Mouse (Mus musculus) adrenal gland, postnatal 10 days (tissue): ENCODE results near the gene Ppp2r5e. TPM values are rescaled to one million over a fixed set of nuclear protein-coding genes. Genes with fewer than 3 reads are reported as not detected.

Experiments used
- DNase-seq: peaks from one replicate; pipeline ENCODE4 v3.0.0; 2021; ENCODE audit warnings: mixed read lengths
- total RNA-seq, 2 experiments: library from RNA; stranded (reverse); gene quantifications; 2 replicates each; pipeline ENCODE4 v1.2.3; 2021

Gene Ppp2r5e
- total RNA-seq, 2 experiments from 2014 or later, result 38.1 to 41.3 TPM

GRCm38 (mm10) chr12:75429685-75430396 lies 166.2 kb downstream of the Ppp2r5e start:
- no peak for DNase-seq

GRCm38 (mm10) chr12:75428719-75429118 lies 167.3 kb downstream of the Ppp2r5e start:
- no peak for DNase-seq

GRCm38 (mm10) chr12:75425882-75426281 lies 170.2 kb downstream of the Ppp2r5e start:
- DNase-seq, result no peak

- no peak for DNase-seq
Measured at GRCm38 (mm10) chr12:75424817-75425216, 171.2 kb downstream of the Ppp2r5e start.

- no peak for DNase-seq
Measured at GRCm38 (mm10) chr12:75424359-75424758, 171.7 kb downstream of the Ppp2r5e start.

GRCm38 (mm10) chr12:75416681-75417080 lies 179.4 kb downstream of the Ppp2r5e start, which contains the start of gene Gphb5:
Gene Gphb5 (minus strand): TSS chr12:75416781.
- no peak for DNase-seq

GRCm38 (mm10) chr12:75414991-75415390 lies 181.1 kb downstream of the Ppp2r5e start:
- DNase-seq, result no peak

GRCm38 (mm10) chr12:75412964-75413363 lies 183.1 kb downstream of the Ppp2r5e start:
- no peak for DNase-seq

Other genes starting within 250 kb of the Ppp2r5e start
- gene Gphb5, start 179.5 kb downstream of the Ppp2r5e start, total RNA-seq, result not detected
- gene Wdr89, start 73.3 kb upstream of the Ppp2r5e start, total RNA-seq, result 1 to 10 TPM; 4.8 to 8.3 TPM
- 10 to 100 TPM; 42.7 to 57.5 TPM for gene Sgpp1, start 139.5 kb upstream of the Ppp2r5e start, total RNA-seq
- gene Syne2, start 221.9 kb upstream of the Ppp2r5e start, total RNA-seq, result 10 to 100 TPM; 46.8 to 78.3 TPM